Mouse (Mus musculus): ENCODE measurements around the gene AC153137.1.
"Not testable (repeated sequence)": the region's sequence is repeated elsewhere in the genome, so short reads cannot be mapped to it uniquely, and the experiment has no call there.

AC153137.1 gene

DNA sequence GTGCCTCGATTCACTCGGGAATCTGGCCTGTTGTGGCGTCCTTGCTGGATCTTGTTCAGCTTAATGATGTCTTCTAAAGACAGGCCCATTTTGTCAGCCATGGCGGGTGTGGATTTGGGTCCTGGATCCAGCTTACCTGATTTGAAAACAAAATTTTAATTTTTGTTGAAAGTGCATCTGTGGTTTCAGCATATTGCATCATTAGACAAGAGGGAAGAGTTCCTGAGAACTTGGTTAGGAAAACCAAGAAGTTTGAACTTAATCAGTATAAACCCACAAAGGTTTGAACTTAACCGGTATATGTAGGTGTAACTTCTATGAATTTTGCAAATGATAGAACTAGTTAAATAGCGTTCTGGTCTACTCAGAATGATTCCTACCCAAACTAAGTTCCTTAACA lies at the start of gene AC153137.1:
TSS of gene AC153137.1 (minus strand) at position 101 of the 400 bp plus-strand sequence.
- DNase-seq (ENCODE audit: low spot score in 2 of 2): not testable (repeated sequence)

DNA sequence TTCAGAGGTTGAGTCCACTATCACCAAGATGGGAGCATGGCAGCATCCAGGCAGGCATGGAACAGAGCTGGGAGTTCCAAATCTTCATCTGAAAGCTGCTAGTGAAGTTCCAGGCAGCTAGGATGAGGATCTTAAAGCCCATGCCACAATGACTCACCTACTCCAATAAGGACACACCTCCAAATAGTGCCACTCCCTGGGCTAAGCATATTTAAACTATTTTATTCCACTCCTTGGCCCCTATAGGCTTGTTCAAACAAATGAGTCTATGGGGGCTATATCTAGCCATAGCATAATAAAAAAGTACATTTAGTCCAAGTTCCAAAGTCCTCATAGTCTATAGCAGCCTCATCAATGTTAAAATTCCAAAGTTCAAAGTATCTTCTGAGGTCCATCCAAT lies 45.4 kb upstream of the AC153137.1 start:
- no peak for DNase-seq (ENCODE audit: low spot score in 2 of 2)

DNA sequence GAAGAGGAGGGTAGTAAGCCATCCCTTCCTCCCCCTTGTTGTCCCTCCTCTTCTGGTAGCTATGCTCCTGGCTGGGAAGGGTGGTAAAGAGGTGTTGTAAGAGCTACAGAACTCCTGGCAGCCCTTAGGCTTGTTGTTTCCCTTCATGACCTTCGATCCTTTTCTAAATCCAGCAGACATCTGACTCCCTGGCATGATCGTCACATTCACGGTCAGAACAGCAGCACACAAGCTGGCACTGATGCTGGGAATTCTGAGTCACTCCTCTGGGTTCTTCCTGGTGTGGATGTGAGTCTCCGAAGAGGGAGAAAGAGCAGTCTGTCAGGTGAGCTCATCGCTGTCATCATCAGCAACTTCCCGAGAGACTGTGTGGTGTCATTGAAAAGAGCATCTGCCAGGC lies 41.5 kb upstream of the AC153137.1 start:
- no peak for DNase-seq (ENCODE audit: low spot score in 2 of 2)

DNA sequence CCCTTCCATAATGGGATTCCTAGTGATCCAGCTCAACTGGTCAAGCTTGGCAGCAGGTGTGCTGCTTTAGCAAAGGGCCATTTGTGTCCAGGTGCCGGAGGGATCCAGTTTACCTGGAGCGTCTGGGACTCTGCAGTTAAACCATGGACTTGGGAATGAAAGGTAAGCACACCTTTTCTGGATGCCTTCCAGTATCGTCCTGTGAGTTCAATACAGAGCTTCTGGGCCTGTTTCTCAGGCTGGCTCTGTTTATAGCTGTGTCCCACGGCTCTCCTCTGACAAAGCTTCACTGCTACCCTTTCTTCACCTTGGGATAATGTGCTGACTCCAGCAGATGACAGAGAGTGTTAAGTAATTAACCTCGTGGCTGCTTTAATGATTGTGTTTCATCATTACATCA lies 39.6 kb upstream of the AC153137.1 start:
- DNase-seq (ENCODE audit: low spot score in 2 of 2): no peak

DNA sequence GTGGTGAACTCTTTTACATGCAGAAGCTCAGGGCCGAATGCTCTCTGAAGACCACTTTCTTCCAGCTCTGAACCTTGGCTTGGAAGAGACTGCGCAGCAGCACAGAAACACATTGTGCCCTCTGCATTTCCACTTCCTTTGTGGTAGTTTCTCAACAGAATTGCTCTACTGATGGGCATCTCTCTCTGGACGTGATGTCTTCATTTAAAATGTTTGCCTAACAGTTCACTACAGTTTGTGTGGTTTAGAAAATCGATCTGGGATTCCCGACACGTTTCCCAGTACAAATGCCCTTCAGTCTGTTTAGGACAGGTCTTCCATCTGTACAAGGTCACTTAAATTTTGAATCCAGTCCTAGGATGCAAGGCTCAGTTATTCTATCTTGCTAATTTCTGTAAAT lies 38.3 kb upstream of the AC153137.1 start:
- no peak for DNase-seq (ENCODE audit: low spot score in 2 of 2)

DNA sequence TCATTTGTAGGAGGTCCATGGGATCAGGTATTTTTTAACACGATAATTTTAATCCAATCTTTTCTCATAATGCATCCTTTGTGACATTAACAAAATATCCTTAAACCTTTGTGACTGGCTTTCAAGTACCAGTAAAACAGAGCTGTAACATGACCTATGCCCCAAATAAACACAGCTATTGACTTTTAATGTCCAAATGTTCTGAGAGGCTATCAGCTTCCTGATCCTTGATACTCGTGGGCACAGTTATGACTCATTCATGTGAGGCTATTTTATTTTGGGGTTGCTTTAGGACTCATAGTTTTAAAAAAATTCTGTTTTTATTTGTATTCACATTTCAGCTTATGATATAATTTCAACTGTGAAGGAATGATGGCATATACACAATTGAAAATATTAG lies 37.5 kb upstream of the AC153137.1 start:
- DNase-seq (ENCODE audit: low spot score in 2 of 2): no peak

DNA sequence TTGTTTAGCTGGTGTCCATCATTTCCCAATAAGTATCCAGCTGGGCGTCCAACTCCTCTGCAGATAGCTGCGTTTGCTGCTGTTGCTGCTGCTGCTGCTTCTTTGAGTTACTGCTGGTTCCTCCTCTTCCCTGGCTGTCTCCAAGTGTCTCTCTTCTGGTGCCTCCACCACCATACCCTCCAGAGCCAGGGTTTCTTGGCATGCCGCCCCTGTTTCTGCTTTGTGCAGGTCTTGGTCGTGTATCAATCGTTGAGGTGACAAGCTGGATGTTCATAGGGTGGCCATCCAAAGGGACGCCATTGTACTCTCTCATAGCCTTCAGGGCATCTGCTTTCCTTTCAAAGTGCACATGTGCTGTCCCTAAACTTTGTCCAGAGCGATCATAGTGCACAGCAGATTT lies 529 bp downstream of the AC153137.1 start:
- DNase-seq (ENCODE audit: low spot score in 2 of 2): not testable (repeated sequence)

DNA sequence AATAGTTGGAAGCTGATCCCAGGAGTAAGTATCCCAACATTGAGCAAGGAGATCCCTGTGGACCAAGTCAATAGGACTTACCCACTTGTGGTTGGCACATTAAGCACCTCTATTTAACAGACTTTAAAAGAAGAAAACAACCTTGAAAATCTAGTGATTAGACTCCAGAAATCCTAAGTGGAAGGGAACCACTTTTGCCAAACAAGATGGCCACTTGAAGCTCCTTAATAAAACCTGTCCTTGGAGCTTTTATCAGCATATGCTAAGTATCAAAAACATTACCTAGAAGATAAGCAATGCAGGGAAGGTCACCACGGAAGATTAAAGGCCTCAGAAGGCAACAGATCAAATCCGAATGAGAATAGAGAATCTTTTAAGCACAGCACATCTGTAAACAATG lies 26.0 kb downstream of the AC153137.1 start:
- no peak for DNase-seq (ENCODE audit: low spot score in 2 of 2)

DNA sequence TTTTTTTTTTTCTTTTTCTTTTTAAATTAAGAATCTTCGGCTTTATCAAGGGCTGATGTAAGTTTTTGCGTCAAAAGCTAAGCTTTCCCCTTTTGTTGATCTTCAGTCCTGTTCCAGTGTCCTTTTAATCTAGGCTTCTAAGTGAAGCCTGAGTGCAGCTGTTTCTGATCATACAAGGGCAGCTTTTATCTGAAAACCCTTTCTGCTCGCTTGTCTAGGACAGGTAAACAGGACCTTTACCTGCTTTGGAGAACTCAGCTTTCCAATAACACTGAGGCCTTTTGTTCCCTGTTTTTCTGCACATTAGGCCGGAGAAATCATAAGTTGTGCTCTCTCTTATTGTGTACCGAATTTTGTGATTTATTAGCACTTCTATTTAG lies 27.3 kb downstream of the AC153137.1 start:
- DNase-seq (ENCODE audit: low spot score in 2 of 2): no peak

DNA sequence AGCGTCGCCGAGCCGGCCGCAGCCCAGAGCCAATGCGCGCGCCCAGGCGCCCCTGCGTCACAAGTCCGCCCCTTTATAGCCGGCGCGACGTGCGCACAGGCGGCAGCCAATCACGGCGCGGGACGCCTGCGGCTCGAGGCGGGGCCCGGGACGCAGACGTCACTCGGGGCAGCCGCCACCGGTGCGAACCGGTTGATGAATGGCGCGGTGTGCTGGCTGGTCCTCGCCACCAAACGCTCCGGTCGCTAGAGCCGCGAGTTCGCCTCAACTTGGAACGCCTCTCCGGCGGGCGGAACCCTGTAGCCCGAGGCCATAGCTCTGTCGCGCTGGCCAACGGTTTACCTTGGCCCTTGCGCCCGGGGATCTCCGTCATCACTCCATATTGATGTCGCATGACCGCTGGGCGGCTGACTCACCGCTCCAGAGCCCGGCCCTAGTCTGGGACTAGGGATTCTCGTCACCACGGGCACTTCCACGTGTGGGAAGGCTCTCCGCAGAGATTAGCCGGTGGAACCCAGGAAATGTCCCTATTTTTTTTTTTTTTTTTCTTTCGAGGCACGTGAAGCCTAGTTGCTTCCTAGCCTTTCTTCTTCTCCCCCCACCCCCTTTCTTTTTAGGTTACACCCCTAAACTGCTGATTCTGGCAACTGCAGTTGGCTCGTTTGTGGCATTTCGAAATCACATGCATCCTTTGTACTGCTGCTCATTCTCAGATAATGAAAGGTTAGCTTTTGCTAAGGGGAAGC lies 27.9 kb downstream of the AC153137.1 start:
- peak; percentile 89 to 97 for DNase-seq (ENCODE audit: low spot score in 2 of 2)

DNA sequence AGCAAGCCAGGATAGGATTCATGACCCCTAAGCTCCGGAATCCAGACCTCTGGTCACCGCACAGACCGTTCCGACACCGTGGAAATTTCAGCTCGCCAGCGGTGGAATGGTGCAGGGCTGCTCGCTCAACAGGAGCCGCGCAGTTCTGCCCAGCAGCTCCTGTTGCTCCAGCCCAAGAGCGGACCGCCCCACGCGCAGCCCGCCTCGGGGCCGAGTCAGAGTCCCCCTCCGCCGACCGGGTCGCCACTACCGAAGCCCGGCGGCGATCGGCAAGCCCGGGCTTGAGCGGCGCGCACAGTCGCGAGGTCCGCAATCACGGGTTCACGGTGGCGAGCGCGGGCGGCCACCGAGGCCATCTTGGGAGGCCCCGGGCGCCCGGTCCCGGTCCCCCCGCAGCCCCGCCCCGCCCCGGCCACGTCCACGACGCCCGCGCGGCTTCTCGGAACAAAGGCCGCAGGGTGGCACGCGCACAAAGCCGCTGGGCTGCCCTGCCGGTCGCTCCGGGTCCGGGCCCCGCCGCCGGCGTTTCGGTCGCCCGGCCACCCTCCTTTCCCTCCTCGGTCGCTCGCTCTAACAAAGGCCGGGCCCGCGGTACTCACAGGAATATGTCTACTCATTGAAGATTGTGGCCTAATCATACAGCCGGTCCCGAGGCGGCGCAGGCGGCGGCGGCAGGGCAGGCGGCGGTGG lies 28.7 kb downstream of the AC153137.1 start:
- peak; percentile 24 to 65 for DNase-seq (ENCODE audit: low spot score in 2 of 2)

DNA sequence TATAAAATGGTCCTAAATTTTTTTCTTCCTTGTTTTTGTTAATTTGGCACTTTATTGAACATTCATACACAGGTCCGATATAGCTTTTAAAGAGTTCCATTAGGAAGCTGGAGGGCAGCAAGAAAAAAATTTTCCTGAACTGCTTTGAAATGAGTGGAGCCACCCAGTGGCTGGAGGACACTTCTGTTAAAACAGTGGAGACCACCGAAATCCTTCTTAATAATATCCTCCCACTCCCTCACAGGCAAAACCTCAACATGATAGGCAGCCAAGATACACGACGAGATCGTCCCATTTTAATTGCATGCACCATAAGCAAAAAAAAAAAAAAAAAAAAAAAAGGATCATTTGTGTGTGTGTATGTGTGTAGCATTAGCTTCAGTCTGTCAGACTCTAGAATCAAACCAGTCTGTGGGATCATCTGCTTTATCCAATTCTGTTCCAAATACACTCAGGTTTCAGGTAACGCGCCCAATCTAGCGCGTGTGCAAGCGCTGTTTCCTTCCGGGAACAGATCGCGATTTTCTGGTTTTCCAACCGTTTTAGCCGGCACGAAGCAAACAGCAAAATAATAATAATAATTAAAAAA lies 29.3 kb downstream of the AC153137.1 start:
- DNase-seq (ENCODE audit: low spot score in 2 of 2): peak in 1 of 2 experiments; percentile 30

DNA sequence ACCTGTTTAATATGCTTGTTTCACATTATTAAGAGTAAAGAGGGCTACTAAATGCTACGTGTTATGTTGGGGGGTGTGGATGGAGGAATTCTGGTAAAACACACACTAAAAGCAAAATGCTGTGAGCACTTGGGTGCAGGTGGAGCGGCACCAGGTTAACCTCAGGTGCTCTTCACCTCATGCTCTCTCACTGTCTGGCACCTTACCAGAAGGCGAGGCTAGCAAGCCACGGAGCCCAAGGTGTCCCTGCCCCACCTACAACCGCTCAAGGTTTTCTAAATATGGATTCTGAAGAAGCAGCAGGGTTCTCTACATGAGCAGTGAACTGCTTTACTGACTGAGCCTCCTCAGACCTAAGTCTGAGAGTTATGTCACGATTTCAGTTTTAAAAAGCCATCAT lies 32.6 kb downstream of the AC153137.1 start:
- DNase-seq (ENCODE audit: low spot score in 2 of 2): no peak

DNA sequence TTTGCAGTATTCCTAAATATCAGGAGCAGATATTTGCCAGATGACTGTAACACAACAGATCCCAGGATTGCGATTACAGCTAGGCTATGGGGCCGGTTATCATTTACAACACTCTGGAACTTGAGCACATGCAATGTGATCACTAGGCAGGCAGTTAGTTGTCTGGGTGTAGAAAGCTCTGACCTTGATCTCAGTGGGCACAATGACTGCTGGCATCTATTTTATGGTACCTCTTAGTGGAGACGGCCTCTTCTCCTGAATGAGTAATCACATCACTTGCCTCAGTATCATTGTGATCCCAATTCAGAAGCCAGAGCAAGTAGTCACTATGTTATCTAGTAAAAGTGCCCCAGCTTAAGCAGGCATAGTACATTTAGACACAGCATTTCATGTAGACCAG lies 37.2 kb downstream of the AC153137.1 start:
- DNase-seq (ENCODE audit: low spot score in 2 of 2): no peak

DNA sequence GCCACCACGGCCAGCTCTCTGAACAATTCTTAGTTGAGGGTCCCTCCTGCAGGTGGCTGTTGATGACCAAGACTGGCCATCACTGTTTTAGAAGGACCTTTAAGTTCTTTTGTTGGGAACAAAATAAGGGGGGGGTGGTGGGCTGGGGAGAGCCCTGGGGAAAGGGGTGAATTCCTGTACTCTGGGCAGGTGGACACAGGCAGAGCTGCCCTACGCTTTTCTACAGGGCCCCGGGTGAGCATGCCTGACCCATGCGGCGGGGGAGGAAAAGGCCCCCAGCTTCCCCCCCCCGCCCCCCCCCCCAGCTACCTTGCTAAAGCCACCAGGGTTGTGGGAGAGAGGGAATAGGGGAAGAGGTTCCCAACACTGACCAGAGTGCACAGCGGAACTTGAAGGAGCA lies 39.4 kb downstream of the AC153137.1 start:
- DNase-seq (ENCODE audit: low spot score in 2 of 2): no peak

DNA sequence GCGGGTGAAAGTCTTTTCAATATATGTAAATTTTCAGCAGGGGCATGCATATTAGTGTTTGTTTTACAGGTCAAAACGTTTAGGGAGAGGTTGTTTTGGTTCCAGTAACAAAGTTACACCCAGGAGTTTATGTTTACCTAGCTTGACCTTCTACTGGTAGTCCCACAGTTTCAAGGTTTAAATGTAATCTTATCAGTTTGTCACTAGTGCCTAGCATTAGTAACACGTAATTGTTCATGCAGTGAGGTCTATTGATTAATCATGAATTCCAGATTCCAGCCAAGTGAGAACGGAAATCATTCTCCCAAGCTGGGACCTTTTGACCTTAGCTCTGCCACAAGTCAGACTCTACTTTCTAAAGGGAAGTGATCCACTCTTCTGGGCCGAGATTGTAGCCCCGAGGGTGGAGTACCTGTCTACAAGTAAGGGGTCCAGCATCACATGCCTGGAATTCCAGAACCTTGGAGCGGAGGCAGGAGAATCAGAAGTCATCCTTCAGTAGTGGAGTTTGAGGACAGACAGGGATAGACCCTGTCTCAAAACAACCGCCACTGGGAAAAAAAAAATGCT lies 40.3 kb downstream of the AC153137.1 start:
- DNase-seq (ENCODE audit: low spot score in 2 of 2): no peak

DNA sequence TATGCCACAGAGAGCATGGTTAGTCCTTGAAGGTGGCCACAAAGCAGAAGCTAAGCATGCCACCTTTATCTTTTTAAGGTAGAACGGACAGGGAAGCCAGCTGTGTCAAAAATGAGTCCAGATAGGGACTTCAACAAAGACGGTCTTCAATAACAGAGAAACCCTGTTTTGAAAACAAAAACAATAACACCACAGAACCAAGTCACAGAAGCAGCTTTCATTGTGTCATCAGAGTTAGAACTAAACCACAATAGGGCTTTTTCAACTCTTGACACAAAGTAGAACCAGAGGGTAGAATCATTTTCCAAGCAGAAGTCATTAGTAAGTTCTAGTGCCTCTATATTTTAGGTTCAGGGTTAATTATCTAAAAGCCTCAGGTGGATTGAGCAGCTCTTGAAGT lies 41.3 kb downstream of the AC153137.1 start:
- no peak for DNase-seq (ENCODE audit: low spot score in 2 of 2)

DNA sequence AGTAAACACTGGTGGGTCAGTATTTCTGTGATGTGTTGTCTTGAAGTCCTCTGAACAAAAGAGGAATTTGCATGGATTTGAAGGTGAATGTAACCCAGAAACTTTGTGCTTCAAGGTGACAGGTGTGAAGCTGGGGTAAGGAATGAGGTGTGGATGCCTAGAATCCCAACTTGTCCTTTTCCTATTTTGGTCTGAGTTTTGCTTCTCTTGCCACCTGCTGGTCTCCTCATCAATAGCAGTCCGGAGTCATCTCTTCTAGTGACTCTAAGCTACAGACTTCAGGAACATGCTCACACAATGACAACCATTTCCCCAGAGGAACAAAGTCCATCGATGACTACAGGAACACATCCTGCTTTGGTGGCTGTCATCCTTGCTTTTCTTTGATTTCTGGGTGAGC lies 46.9 kb downstream of the AC153137.1 start:
- DNase-seq (ENCODE audit: low spot score in 2 of 2): no peak

DNA sequence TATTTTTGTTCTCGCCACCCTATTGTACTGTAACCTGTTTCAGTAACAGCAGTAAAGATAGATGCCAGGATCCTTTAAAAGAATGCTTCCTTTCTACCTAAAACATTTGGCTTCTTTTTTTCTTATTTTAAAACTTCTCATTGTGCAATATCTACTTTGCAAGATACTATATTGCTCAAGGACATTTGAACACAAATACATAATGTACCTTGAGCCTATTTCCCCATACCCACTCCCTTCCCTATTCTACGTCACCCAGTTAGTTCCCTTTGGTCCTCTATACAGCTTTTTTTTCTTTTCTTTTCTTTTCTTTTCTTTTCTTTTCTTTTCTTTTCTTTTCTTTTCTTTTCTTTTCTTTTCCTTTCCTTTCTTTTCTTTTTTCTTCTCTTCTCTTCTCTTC lies 47.6 kb downstream of the AC153137.1 start:
- no peak for DNase-seq (ENCODE audit: low spot score in 2 of 2)

Data from cerebellum, postnatal 4 days (tissue).